Mouse (Mus musculus): ENCODE measurements around the gene Cass4.
A peak's percentile ranks its signal among the peaks of the same experiment; 100 is the strongest.

Cass4 gene

DNA sequence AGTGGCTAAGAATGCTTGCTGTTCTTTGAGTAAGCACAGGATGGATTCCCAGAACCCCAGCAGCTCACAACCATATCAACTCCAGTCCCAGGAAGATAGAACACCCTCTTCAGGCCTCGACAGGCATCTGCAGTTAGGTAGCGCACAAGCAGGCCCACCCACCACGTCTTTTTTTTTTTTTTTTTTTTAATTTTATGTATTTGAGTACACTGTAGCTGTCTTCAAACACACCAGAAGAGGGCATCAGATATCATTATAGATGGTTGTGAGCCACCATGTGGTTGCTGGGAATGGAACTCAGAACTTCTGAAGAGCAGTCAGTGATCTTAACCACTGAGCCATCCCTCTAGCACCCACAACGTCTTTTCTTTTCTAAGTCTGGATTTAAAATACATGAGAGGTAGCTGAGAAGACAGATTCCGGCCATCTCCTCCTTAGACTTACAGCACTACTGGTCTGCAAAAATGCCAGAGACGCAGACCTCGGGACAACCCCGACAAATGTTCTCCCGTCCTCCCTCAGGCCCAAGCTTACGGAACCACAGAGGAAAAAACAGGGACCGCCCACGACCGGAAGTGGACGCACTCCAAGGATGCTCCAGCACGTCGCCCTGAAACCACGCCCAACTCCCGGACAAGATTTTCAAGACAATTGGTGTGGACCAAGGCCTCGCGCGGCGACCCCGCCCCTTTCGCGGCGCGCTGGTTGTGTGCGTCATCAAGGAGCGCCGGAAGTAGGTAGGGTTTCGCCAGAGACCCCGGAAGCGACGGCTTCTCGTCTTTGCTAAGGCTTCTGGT is 46.4 kb downstream of the Cass4 start, which contains the start of gene Rtf2:
Rtf2 (plus strand) TSS at position 714 of the 797 bp plus-strand sequence.
- DNase-seq (ENCODE audit: low read depth, low spot score) = peak; percentile 95

GRCm38 (mm10) chr2:172440640-172441005 is 47.0 kb downstream of the Cass4 start:
- DNase-seq (ENCODE audit: low read depth, low spot score) = no peak

- peak; percentile 43 for DNase-seq (ENCODE audit: low read depth, low spot score)
These were observed 47.6 kb downstream of the Cass4 start for GRCm38 (mm10) chr2:172441176-172441575.

DNA sequence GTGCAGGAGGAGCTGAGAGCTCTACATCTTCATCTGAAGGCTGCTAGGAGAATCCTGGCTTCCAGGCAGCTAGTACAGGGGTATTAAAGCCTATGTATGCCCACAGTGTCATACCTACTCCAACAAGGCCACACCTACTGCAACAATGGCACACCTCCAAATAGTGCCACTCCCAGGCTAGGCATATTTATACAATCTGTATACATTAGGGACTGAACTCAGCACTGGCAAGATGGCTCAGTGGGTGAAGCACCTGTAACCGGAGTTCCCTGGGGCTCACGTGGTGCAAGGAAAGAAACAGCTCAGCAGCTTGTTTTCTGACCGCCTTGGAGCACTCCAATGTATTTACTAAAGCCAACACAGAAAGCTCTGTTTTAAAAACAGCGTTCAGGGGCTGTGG is 52.0 kb downstream of the Cass4 start:
- DNase-seq (ENCODE audit: low read depth, low spot score) = no peak

DNA sequence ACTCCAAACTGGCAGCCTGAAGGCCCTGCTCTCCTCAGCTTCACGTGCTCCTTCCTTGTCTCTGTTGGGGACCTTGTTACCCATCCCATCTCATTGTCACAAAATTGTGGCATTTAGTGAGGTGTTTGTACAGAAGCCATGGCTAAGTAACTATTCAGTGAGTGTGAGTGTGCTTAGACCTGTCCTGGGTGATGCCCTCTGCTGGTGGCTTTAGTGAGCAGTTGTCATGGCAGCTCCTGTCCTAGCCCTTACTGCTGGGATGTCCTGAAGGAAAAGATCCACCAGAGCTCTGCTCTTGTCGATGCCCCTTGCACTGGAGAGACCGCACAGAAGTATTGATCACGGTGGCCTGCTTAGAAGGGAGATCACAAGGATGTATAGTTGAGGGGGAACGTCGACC is 53.7 kb downstream of the Cass4 start:
- no peak for DNase-seq (ENCODE audit: low read depth, low spot score)

- DNase-seq (ENCODE audit: low read depth, low spot score) = no peak
These were observed 54.7 kb downstream of the Cass4 start for GRCm38 (mm10) chr2:172448329-172448728.

DNA sequence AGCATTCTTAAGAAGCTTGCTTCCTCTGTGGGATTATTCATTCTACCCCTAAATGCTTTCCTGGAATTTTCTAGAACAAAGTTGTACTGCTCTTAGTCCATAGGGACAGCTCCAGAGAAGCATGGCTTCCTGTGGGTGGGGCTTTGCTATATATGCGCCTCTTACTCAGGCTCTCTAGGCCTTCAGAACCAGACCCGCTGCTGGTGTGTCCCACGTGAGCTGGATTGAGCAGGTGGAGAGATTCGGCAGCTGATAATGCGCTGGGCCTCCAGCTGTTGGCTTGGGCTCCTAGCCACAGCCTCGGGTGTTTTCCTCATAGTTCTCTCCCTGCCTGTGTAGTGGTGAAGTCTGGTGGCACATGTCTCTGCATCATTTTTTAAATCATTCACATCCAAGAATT is 57.0 kb downstream of the Cass4 start:
- DNase-seq (ENCODE audit: low read depth, low spot score) = no peak

GRCm38 (mm10) chr2:172452031-172452430 is 58.4 kb downstream of the Cass4 start:
- DNase-seq (ENCODE audit: low read depth, low spot score) = no peak

DNA sequence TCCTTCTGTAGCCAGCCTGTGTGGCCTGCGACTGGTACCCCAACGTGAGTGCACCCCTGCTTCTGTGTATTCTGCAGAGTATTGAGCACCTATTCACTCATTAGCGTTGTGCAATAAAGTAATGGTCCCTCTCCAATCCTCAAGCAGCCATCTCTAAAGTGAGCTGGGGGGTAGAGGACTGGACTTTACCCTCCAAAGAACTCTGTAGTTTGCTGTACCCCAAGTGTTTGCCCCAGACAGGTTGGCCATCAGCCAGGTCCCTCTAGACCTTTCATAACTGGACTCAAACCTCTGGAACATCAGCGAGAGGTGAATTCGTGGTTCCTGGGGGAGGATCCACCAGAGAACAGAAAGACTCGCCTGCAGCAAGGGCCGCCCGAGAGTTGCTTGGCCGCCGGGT is 58.9 kb downstream of the Cass4 start:
- no peak for DNase-seq (ENCODE audit: low read depth, low spot score)

DNA sequence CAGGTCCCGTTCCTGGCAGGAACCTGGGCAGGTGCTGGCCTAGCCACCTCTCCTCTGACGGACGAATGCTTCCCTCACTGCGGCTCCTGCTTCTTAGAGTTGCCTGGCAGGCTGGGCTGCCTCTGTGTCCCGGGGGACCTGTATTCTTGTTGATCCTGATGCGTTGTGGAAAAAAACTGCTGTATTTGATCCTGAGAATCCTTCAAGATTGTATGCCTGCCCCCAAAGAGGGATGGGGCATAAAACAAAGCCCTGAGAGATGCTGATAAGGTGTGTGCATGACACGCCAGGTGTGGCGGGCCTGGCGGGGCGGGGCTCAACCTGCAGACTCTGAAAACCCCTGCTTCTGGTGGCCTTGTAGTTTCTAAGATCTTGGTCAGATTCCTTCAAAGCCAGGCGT is 64.9 kb downstream of the Cass4 start, which contains the start of gene Gcnt7:
Gcnt7 (minus strand) TSS at position 101 of the 400 bp plus-strand sequence.
- DNase-seq (ENCODE audit: low read depth, low spot score) = no peak

DNA sequence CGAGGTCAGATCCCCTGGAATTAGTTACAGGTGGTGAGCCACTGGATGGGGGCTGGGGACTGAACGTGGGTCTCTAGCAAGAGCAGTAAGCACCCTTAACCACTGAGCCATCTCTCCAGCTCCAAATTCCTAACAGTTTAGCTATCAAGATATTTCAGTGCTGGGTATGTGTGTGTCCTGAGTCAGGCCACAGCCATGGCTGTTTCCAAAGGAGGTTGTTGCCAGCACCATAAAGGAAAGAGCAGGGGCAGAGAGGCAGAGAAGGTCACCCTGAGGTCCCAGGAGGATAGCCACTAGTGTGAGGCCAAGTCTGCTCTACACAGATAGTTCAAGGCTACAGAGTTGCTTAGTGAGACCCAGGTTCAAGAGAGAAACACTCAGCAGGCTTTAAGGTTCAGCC is 67.1 kb downstream of the Cass4 start:
- DNase-seq (ENCODE audit: low read depth, low spot score) = no peak

DNA sequence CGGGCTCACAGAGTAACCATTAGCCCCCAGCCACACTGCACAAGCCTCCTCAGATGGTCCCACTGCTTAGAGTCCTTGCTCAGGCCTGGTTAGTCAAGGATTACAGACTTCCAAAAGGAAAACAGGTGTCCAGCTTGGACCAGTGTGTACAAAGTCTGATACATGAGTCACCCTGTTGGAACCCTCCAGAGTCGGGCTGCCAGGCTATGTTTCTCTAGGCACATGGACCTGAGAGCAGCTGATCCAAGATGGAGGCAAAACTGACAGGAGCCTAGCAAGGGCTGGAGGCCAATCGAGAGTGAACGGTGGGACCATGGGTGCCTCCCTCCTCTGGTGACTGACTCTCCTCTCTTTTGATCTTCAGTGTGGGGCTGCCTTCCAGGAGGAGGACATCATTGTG is 69.2 kb downstream of the Cass4 start:
- no peak for DNase-seq (ENCODE audit: low read depth, low spot score)

DNA sequence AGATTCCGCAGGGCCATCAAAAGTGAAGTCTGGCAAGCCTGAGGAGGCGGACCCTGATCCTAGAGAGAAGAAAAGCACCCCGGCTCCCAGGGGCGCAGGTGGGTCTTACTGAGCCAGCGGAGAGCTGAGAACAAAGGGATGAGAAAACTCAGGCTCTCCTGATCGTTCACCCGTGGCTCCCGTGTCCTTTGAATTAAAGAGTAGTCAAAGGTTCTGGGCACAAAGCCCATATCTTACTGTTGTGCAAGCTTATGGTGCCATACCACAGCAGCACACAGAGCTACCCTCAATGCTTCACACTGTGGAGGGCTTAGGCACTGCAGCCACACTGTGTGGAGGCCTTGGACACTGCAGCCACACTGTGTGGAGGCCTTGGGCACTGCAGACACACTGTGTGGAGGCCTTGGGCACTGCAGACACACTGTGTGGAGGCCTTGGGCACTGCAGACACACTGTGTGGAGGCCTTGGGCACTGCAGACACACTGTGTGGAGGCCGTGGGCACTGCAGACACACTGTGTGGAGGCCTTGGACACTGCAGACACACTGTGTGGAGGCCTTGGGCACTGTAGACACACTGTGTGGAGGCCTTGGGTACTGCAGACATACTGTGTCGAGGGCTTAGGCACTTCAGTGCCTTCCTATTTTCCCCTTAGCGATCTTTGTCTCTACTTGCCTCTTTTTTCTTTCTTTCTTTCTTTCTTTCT is 73.0 kb downstream of the Cass4 start:
- DNase-seq (ENCODE audit: low read depth, low spot score) = no peak

DNA sequence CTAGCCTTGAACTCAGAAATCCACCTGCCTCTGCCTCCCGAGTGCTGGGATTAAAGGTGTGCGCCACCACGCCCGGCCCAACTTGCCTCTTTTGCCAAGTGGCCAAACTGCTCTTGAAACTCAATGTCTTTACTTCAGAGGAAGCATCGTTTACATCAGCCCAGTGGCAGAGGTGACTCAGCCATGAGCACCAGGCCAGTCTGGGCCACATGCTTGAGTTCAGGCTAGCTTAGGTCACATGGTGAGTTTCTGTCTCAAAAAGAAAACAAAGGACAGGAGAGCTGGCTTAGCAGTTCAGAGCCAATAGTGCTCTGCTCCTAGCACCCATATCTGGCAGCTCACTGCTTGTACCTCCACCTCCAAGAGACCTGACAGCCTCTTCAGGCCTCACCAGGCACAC is 73.6 kb downstream of the Cass4 start:
- DNase-seq (ENCODE audit: low read depth, low spot score) = no peak

GRCm38 (mm10) chr2:172468346-172468819 is 74.8 kb downstream of the Cass4 start:
- no peak for DNase-seq (ENCODE audit: low read depth, low spot score)

DNA sequence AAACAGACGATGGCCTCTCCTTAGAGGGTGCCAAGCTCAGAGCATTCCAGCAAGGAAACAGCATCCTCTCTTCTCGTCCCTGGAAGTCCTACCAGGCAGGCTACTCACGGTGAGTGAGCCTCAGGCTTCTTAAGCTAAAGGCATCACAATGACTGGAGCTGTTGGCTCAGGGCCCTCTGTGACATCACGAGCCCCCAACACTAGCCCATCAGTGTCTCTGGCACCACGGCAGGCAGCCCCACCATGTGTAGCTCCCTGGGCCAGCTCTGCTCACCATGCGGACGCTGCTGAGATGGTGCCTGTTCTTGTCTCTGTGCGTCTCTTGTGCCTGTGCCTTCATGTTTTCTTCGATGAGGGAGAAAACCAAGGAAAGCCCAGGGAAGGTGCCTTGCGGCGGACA is 78.7 kb downstream of the Cass4 start, which contains the start of gene Fam209:
Fam209 (plus strand) TSS at position 203 of the 400 bp plus-strand sequence.
- no peak for DNase-seq (ENCODE audit: low read depth, low spot score)

- no peak for DNase-seq (ENCODE audit: low read depth, low spot score)
These were observed 80.0 kb downstream of the Cass4 start for GRCm38 (mm10) chr2:172473591-172473990.

DNA sequence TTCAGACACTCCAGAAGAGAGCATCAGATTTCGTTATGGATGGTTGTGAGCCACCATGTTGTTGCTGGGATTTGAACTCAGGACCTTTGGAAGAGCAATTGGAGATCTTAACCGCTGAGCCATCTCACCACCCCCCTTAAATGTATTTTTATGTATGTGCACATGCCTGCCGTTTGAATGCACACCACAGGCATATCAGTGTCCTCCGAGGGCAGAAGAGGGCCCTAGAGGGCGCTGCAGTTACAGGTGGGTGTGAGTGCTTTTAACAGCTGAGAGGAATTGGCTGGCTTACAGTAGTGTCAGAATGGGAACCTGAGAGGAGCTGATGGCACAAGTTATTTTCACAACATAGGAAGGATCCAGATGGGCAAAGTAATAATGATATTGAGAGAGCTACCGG is 81.4 kb downstream of the Cass4 start:
- DNase-seq (ENCODE audit: low read depth, low spot score) = no peak

DNA sequence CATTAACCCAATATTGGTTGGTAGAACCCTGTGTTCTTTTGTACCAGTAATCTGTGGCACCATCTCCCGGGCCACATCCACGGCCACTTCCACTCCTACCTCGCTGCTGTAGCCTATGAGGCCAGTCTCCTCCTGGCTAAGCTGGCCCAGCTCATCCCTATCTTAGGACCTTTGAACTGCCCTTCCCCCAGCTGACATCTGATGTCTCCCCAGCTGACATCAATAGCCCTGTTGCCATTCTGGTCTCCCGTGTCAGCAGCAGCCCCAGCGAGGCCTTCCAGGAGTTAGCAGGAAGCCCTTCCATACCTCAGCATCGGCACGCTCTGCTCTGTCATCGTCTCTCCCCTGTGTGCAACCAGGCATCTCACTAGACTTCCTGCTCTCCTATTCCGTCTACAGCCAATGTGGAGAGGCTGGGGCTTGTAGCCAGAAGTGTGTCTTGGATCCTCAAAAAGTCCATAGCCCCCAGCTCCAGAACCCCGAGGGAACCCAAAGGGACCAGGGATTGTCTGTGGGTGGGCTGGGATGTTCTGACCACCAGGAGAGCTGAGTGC is 83.2 kb downstream of the Cass4 start:
- no peak for DNase-seq (ENCODE audit: low read depth, low spot score)

- DNase-seq (ENCODE audit: low read depth, low spot score) = no peak
These were observed 83.8 kb downstream of the Cass4 start for GRCm38 (mm10) chr2:172477350-172477749.

DNA sequence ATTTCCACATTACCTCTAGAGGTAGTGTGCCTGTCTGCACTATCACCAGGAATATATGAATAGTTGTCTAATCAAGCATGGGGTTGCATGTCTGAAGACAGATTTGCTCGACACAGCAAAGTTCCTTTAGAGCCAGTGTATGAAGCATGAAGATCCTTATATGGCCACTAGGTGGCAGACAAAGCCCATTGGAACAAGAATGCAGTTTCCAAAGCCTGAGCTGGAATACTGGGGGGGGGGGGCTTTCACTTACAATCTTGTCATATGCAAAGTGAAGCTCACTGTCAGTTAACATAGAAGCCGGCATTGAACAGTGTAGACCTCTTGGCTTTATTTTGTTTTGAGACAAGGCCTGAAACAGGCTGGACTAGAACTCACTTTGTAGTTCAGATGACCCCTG is 84.3 kb downstream of the Cass4 start:
- peak; percentile 19 for DNase-seq (ENCODE audit: low read depth, low spot score)

DNA sequence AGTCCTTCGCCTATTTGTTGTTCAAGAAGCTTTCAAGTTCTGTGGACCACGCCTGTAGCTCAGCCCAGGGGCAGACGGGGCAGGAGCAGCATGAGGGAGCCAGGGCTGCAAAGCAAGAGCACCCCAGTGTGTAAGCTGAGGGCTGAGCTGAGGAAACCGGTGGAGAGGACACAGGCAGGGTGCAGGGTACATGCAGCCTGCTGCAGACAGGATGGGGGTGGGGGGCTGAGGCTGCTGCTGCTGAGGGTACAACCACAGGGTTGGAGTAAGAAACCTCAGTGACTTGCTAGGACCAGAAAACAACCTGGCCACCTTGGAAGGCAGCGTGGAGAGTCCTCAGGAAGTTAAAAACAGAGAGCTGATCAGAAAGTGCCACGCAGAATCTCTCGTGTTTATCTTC is 86.7 kb downstream of the Cass4 start:
- DNase-seq (ENCODE audit: low read depth, low spot score) = no peak

Data from c-Kit-negative CD71-positive TER-119-positive erythroid progenitor cells, embryonic 14.5 days (primary cell).